Mouse (Mus musculus) urinary bladder, adult 18-20 months (tissue): ENCODE measurements around the gene Baz2b.
A peak's percentile ranks its signal among the peaks of the same experiment; 100 is the strongest.
"Not testable (repeated sequence)": the region's sequence is repeated elsewhere in the genome, so short reads cannot be mapped to it uniquely, and the experiment has no call there.

Experiments
- DNase-seq, 2 experiments: peaks; one replicate each; pipeline ENCODE4 v3.0.0; 2022; ENCODE audit warnings: low spot score in 2 of 2, mixed read lengths in 2 of 2

Gene Baz2b

GRCm38 (mm10) chr2:60089528-60090247 lies 120.0 kb downstream of the Baz2b start:
- no peak for DNase-seq

- no peak for DNase-seq
Observed at GRCm38 (mm10) chr2:60088785-60089527, 120.7 kb downstream of the Baz2b start.

- peak in 1 of 2 experiments; percentile 23 for DNase-seq
Observed at GRCm38 (mm10) chr2:60086197-60086903, 123.3 kb downstream of the Baz2b start.

- no peak for DNase-seq
Observed at GRCm38 (mm10) chr2:60084823-60085222, 124.8 kb downstream of the Baz2b start.

GRCm38 (mm10) chr2:60082984-60083636 lies 126.5 kb downstream of the Baz2b start:
- no peak for DNase-seq

GRCm38 (mm10) chr2:60082225-60082624 lies 127.4 kb downstream of the Baz2b start:
- DNase-seq: no peak

- no peak for DNase-seq
Observed at GRCm38 (mm10) chr2:60080831-60081230, 128.8 kb downstream of the Baz2b start.

GRCm38 (mm10) chr2:60077631-60078030 lies 132.0 kb downstream of the Baz2b start:
- no peak for DNase-seq

GRCm38 (mm10) chr2:60076800-60077199 lies 132.8 kb downstream of the Baz2b start:
- no peak for DNase-seq

- DNase-seq: no peak
Observed at GRCm38 (mm10) chr2:60076025-60076424, 133.6 kb downstream of the Baz2b start.

- DNase-seq: not testable (repeated sequence)
Observed at GRCm38 (mm10) chr2:60073798-60074197, 135.8 kb downstream of the Baz2b start.

GRCm38 (mm10) chr2:60071813-60072212 lies 137.8 kb downstream of the Baz2b start:
- DNase-seq: no peak

- no peak for DNase-seq
Observed at GRCm38 (mm10) chr2:60070938-60071337, 138.7 kb downstream of the Baz2b start.

GRCm38 (mm10) chr2:60068468-60068867 lies 141.2 kb downstream of the Baz2b start:
- no peak for DNase-seq

GRCm38 (mm10) chr2:60065415-60065814 lies 144.2 kb downstream of the Baz2b start:
- DNase-seq: no peak

- no peak for DNase-seq
Observed at GRCm38 (mm10) chr2:60060185-60060775, 149.4 kb downstream of the Baz2b start.

GRCm38 (mm10) chr2:60059300-60059699 lies 150.3 kb downstream of the Baz2b start:
- DNase-seq: no peak

- no peak for DNase-seq
Observed at GRCm38 (mm10) chr2:60056043-60056442, 153.6 kb downstream of the Baz2b start.

- no peak for DNase-seq
Observed at GRCm38 (mm10) chr2:60054808-60055535, 154.7 kb downstream of the Baz2b start.

- no peak for DNase-seq
Observed at GRCm38 (mm10) chr2:60053222-60054010, 156.2 kb downstream of the Baz2b start.
